Mouse (Mus musculus) spleen, adult 12 weeks (tissue): Measurements from ENCODE around the gene Gm10382.
"Not testable (repeated sequence)": the region's sequence is repeated elsewhere in the genome, so short reads cannot be mapped to it uniquely, and the experiment has no call there.

Source experiments
- DNase-seq: peaks from one replicate; pipeline ENCODE4 v3.0.0; 2022; ENCODE audit warnings: low spot score

Gm10382 gene

GRCm38 (mm10) chr5:125393622-125394603 is 4.8 kb downstream of the Gm10382 start:
- peak; percentile 74 for DNase-seq

DNA sequence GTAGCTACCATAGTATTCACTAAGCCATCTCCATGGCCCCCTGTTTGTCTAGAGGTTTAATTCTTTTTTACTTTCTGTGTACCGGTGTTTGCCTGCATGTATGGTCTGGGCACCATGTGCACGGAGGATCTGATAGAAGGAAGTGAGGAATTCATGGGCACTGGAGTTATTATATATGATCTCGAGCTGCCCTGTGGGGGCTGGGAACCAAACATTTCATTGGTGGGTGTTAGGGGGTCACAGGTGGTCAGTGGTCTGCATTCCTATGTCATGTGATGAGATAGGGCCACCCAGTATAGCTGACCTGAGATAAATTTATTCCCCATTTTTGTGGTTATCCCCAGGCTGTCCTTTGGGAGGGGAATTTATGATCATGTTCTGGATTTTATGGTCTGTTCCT is 5.9 kb downstream of the Gm10382 start:
- DNase-seq: no peak

- no peak for DNase-seq
Observed at GRCm38 (mm10) chr5:125400903-125401302, 11.8 kb downstream of the Gm10382 start.

GRCm38 (mm10) chr5:125402476-125402875 is 13.4 kb downstream of the Gm10382 start:
- no peak for DNase-seq

DNA sequence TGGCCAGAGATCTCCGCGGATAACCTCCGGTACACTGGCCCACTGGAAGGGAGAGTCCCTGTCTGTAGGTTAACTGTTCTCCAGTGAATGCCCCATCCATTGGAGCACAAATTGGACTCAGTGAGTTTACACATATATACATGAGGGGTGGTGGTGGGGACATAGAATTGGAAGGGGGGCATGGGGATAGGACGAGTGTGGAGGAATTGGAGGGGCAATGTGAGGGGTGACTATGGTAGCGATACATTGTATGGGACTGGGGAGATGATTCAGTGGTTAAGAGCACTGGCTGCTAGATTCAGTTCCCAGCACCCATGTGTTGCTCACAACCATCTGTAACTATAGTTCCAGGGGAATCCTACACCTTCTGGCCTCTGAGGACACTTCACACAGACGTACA is 13.9 kb downstream of the Gm10382 start:
- no peak for DNase-seq

- peak; percentile 69 for DNase-seq
Observed at GRCm38 (mm10) chr5:125403481-125404465, 14.7 kb downstream of the Gm10382 start.

- no peak for DNase-seq
Observed at GRCm38 (mm10) chr5:125404536-125404902, 15.4 kb downstream of the Gm10382 start.

DNA sequence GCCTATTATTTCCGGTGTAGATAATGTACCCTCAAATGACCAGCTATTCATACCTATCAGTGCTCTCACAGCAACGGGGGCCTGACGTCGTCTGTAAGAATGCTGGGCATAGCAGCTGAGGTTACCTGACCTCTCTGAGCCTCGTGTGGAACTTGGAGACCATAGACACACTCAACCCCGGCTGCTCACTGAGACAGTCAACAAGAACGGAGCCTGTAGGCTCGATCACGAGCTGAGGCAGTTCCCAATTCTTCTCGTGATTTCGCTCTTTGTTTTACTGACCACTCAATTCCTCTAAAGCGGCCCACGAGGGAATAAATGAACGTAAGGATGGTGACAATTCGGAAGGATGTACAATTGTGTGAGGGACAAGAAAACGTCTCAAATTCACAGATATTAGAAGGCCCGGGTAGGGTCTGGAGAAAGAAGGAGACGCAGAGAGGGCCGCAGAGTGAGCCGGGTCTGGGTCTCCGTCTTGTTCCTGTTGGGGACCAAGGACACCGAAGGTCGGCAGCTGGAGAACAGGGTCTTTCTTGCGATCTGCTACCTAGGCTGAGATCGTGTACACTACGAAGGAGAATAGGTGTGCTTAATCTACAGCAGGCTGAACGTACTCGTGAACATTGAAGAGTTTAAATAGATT is 15.9 kb downstream of the Gm10382 start:
- peak; percentile 54 for DNase-seq

- peak; percentile 78 for DNase-seq
Observed at GRCm38 (mm10) chr5:125405546-125406248, 16.6 kb downstream of the Gm10382 start.

- DNase-seq: peak; percentile 55
Observed at GRCm38 (mm10) chr5:125406322-125407016, 17.3 kb downstream of the Gm10382 start.

- DNase-seq: no peak
Observed at GRCm38 (mm10) chr5:125407020-125407830, 18.1 kb downstream of the Gm10382 start.

GRCm38 (mm10) chr5:125407910-125408575 is 18.9 kb downstream of the Gm10382 start:
- no peak for DNase-seq

DNA sequence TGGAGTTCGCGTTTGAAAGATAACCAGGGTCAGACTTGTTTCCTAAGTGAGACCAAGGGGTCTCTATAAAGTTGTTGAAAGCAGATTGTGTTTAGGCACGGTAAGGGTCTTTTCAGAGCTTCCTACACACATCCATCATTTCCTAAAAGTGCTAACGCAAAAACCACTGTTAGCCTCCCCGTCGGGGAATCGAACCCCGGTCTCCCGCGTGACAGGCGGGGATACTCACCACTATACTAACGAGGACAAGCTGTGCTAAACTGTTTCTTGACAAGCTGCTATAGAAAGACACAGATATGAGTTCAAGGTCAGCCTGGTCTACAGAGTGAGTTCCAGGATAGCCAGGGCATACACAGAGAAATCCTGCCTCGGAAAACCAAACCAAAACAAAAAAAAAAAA is 19.7 kb downstream of the Gm10382 start:
- peak; percentile 77 for DNase-seq

- no peak for DNase-seq
Observed at GRCm38 (mm10) chr5:125409348-125410090, 20.4 kb downstream of the Gm10382 start.

DNA sequence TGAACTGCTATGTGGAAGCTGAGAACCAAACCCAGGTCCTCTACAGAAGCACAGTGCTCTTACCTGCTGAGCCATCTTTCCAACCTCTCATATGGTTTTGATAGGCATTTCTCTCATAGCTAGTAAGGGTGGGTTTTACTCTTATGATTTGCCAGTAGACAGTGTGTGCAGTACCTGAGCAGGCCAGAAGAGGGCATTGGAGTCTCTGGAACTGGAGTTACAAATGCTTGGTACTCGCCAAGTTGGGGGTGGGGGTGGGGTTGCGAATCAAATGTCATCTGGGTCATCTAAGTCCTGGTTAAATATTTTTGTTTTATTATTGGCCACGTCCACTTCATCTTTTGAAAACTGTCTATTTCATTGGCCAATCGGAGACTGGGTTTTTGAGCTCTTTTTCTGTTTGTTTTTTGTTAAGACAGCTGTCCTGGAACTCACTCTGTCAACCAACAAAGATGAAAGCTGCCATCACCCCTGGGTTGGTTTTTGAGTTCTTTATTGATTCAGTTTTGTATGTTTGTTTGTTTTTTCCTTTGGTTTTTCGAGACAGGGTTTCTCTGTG is 22.9 kb downstream of the Gm10382 start:
- DNase-seq: peak; percentile 53

GRCm38 (mm10) chr5:125412536-125412935 is 23.4 kb downstream of the Gm10382 start:
- DNase-seq: not testable (repeated sequence)

DNA sequence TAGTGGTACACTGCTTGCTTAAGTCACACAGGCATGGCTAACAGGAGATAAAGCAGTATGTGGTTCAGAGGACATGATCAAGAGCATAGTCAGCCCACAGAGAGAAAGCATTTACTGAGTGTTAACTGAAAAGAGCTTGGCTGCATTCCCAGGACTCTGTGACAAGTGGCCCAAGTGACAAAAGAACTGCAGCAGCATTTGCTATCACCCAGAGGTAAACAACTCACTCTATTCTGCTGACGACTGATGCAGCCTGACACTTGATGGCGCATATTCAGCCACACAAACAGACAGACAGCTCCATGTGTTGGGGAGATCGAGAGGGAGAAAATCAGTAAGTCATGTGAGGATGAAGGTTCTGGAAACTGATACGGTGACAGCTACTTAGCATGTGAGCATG is 24.6 kb downstream of the Gm10382 start:
- DNase-seq: no peak

DNA sequence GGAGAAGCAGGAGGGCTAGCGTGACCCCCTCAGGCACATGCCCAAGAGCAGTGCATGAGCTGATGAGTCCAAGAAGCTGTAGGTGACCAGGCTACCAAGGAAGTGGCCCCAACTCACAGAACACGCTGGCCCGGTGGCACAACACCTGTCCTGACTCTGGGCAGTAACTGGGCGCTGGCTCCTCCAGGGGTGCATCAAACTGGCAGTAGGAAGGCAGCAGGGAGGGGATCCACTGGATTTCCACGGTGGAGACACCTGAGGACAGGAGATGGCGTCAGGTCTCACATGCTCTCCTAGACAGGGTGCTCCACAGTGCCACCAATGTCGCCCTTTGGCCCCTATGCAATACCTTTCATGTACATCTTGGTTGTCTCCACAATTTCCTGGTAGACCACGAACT is 27.1 kb downstream of the Gm10382 start:
- DNase-seq: no peak
